Mouse (Mus musculus): ENCODE measurements around the gene Gucy2c. TPM values are rescaled to one million over a fixed set of nuclear protein-coding genes. Genes with fewer than 3 reads are reported as not detected.

Gene Gucy2c
- polyA plus RNA-seq, 1 experiment from 2014 or later, result 0.14 TPM

DNA sequence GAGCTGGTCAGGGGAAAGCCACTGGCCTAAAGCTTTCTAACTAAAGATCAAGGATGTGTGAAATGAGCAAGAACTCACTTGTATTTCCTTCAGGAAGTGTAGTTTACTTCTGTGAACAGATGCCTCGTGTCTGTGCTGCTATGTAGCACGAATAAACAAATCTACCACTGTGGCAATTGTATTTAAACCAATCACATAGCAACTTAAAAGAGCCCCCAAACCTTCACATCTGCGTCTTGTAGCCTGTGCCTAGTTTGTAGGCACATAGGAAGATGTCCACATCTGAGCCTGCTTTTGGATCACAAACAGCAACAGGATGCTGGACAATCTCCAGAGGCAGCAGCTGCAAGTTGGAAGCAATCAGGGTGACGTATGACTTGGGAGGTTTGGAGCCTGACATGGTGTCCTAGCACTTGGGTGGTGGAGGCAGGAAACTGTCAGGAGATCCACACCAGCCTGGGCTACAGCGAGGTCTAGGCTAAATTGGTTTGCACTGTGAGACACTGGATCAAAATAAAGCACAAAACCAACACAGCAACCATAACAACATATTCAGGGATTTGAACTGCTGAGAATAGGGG, 7.9 kb upstream of the Gucy2c start:
- Histone ChIP-seq H3K9me3 (replicated peaks; ENCODE audit: control insufficient read depth, low read length) (no peaks in the 10 kb centered on the region), H3K27me3 (ENCODE audit: control insufficient read depth, insufficient read depth, low read length) (no peaks in the 10 kb centered on the region; the same call in 1 of the 2 replicates), H3K9ac (replicated peaks; ENCODE audit: low read length) (no peak overlapping the region), H3K4me2 (ENCODE audit: low read depth, low read length) (no peak overlapping the region), H3K27ac (replicated peaks; ENCODE audit: low read depth, low read length) (no peak overlapping the region), H3K4me1 (ENCODE audit: control insufficient read depth, insufficient read depth, low read length) (no peaks in the 10 kb centered on the region), H3K36me3 (replicated peaks; ENCODE audit: control insufficient read depth, insufficient read depth, low read depth, low read length) (no peaks in the 10 kb centered on the region), H3K4me3 (ENCODE audit: low read depth, low read length) (no peak overlapping the region)
- 76% methylated on average over 5 of the region's 5 CpGs for WGBS
- ATAC-seq (replicated peaks; ENCODE audit: insufficient number of reproducible peaks, low FRiP score, low TSS enrichment, low read depth) (no peak), DNase-seq (ENCODE audit: low spot score) (no peak)

DNA sequence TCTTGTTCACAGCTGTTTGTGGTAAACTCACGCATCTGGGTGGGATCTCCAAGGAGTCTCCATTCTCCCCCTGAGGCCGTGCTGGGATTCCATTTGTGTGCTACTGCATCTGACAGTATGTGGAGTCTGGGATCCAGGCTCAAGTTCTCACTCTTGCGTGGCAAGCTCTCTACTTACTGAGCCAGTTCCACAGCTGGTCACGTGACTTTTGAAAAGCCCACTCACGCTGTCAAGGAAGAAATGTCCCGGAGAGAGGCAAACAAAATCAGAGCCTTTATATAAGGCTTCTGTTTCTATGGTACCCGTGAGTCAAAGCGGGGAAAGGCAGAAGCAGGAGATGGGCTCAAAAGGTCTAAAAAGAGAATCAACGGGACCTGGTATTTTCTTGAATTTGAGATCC, 1.2 kb upstream of the Gucy2c start:
- no peaks in the 10 kb centered on the region for H3K36me3 ChIP-seq (replicated peaks; ENCODE audit: control insufficient read depth, insufficient read depth, low read depth, low read length)
- no peak overlapping the region for H3K27ac ChIP-seq (replicated peaks; ENCODE audit: low read depth, low read length)
- H3K9me3 ChIP-seq (replicated peaks; ENCODE audit: control insufficient read depth, low read length), result no peaks in the 10 kb centered on the region
- ATAC-seq (replicated peaks; ENCODE audit: insufficient number of reproducible peaks, low FRiP score, low TSS enrichment, low read depth) (no peak), DNase-seq (ENCODE audit: low spot score) (no peak)
- 75% methylated on average over 9 of the region's 9 CpGs for whole genome bisulfite sequencing
- H3K27me3 ChIP-seq (ENCODE audit: control insufficient read depth, insufficient read depth, low read length), result no peaks in the 10 kb centered on the region
- no peak overlapping the region for H3K9ac ChIP-seq (replicated peaks; ENCODE audit: low read length)
- H3K4me2 ChIP-seq (ENCODE audit: low read depth, low read length), result no peak overlapping the region
- H3K4me1 ChIP-seq (ENCODE audit: control insufficient read depth, insufficient read depth, low read length), result no peaks in the 10 kb centered on the region
- H3K4me3 ChIP-seq (ENCODE audit: low read depth, low read length), result no peak overlapping the region

DNA sequence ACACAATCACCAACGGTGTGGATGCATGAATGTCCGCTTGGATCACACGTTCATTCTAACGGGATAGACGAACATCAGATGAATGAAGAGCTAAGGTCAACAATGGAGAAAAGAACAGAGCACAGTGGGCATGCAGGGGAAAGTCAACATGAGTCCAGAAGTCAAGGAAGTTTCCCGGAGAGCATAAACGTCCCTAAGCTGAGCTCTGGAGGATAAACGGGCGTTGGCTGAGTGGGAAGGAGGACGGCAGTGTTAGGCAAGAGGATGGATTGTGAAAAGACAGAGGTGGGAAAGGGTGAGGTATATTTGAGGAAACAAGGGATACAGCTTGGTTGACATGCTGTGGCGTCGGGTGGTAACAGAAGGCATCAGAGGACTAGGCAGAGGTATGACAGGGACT, 581 bp upstream of the Gucy2c start:
- H3K4me2 ChIP-seq (ENCODE audit: low read depth, low read length), result no peak overlapping the region
- no peaks in the 10 kb centered on the region for H3K4me1 ChIP-seq (ENCODE audit: control insufficient read depth, insufficient read depth, low read length)
- no peak for ATAC-seq (replicated peaks; ENCODE audit: insufficient number of reproducible peaks, low FRiP score, low TSS enrichment, low read depth)
- no peaks in the 10 kb centered on the region for H3K27me3 ChIP-seq (ENCODE audit: control insufficient read depth, insufficient read depth, low read length)
- no peak overlapping the region for H3K9ac ChIP-seq (replicated peaks; ENCODE audit: low read length)
- WGBS, result 86% methylated on average over 12 of the region's 12 CpGs
- H3K4me3 ChIP-seq (ENCODE audit: low read depth, low read length), result no peak overlapping the region
- no peaks in the 10 kb centered on the region for H3K36me3 ChIP-seq (replicated peaks; ENCODE audit: control insufficient read depth, insufficient read depth, low read depth, low read length)
- no peaks in the 10 kb centered on the region for H3K9me3 ChIP-seq (replicated peaks; ENCODE audit: control insufficient read depth, low read length)
- DNase-seq (ENCODE audit: low spot score), result no peak
- H3K27ac ChIP-seq (replicated peaks; ENCODE audit: low read depth, low read length), result no peak overlapping the region

DNA sequence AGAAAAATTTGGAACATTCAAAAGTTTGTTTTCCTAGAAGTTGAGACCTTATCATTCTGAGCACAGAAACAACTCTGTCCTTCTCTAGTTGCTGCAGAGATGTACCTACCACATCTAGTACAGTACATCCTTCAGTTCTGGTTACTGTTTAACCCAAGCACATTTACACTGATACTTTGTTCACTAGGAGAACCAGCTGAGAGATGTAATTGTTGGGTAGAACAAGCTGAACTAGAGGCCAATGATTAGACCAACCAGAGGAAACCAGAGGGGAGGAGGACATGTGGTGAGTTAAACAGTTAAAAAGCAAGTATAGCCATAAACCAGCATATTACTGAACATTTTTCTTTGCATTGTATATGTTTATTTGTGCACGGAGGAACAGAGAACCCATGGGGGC, 5.2 kb downstream of the Gucy2c start:
- no peak for ATAC-seq (replicated peaks; ENCODE audit: insufficient number of reproducible peaks, low FRiP score, low TSS enrichment, low read depth)
- H3K4me3 ChIP-seq (ENCODE audit: low read depth, low read length), result no peak overlapping the region
- no peaks in the 10 kb centered on the region for H3K4me1 ChIP-seq (ENCODE audit: control insufficient read depth, insufficient read depth, low read length)
- no peak overlapping the region for H3K4me2 ChIP-seq (ENCODE audit: low read depth, low read length)
- 63% methylated on average over 1 of the region's 1 CpGs for WGBS
- no peaks in the 10 kb centered on the region for H3K36me3 ChIP-seq (replicated peaks; ENCODE audit: control insufficient read depth, insufficient read depth, low read depth, low read length)
- no peak for DNase-seq (ENCODE audit: low spot score)
- H3K9me3 ChIP-seq (replicated peaks; ENCODE audit: control insufficient read depth, low read length), result no peaks in the 10 kb centered on the region
- no peak overlapping the region for H3K9ac ChIP-seq (replicated peaks; ENCODE audit: low read length)
- H3K27me3 ChIP-seq (ENCODE audit: control insufficient read depth, insufficient read depth, low read length), result no peaks in the 10 kb centered on the region
- H3K27ac ChIP-seq (replicated peaks; ENCODE audit: low read depth, low read length), result no peak overlapping the region

DNA sequence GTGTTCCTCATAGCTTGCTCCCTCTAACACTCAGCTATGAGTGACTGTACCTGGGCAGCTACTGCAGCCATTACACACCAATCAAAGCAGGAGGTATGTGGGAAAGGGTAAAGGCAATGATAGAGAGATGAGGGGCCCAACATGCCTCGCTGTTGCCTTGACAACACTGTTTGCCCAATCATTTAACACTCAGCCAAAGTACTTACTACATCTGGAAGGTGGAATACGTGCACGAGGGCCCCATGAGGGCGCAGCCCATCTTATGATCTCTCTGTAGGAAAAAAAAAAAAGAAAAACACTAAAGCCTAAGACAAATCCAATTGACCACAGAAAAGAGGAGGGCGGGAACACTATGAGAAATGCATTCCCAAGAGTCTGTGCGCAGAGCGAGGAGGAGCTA, 11.7 kb downstream of the Gucy2c start:
- H3K4me1 ChIP-seq (ENCODE audit: control insufficient read depth, insufficient read depth, low read length), result no peaks in the 10 kb centered on the region
- no peak for ATAC-seq (replicated peaks; ENCODE audit: insufficient number of reproducible peaks, low FRiP score, low TSS enrichment, low read depth)
- WGBS, result 83% methylated on average over 7 of the region's 7 CpGs
- H3K27me3 ChIP-seq (ENCODE audit: control insufficient read depth, insufficient read depth, low read length), result no peaks in the 10 kb centered on the region
- no peak overlapping the region for H3K27ac ChIP-seq (replicated peaks; ENCODE audit: low read depth, low read length)
- no peaks in the 10 kb centered on the region for H3K36me3 ChIP-seq (replicated peaks; ENCODE audit: control insufficient read depth, insufficient read depth, low read depth, low read length)
- no peak overlapping the region for H3K4me2 ChIP-seq (ENCODE audit: low read depth, low read length)
- DNase-seq (ENCODE audit: low spot score), result no peak
- H3K4me3 ChIP-seq (ENCODE audit: low read depth, low read length), result no peak overlapping the region
- no peaks in the 10 kb centered on the region for H3K9me3 ChIP-seq (replicated peaks; ENCODE audit: control insufficient read depth, low read length)
- H3K9ac ChIP-seq (replicated peaks; ENCODE audit: low read length), result no peak overlapping the region

DNA sequence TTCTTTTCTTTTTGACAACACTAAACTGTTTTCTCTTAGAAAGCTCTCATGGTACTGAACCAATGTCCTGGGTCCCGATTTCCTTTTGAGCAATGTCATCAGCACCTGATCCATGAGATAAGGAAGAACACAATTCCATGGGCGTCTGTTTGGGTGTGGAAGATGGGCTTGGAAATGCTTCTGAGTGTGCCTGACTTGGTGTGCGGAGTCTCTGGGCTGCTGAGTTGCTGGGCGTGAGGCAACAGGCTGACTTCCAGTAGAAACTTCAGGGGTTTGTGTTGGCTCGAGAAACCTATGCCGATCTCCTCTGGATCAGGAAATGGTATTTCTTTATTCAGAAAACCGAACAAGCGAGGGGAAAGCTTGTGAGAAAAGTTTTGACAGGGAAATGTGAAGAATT, 12.4 kb downstream of the Gucy2c start:
- H3K27ac ChIP-seq (replicated peaks; ENCODE audit: low read depth, low read length), result no peak overlapping the region
- no peak overlapping the region for H3K4me3 ChIP-seq (ENCODE audit: low read depth, low read length)
- H3K9ac ChIP-seq (replicated peaks; ENCODE audit: low read length), result no peak overlapping the region
- ATAC-seq (replicated peaks; ENCODE audit: insufficient number of reproducible peaks, low FRiP score, low TSS enrichment, low read depth) (no peak), DNase-seq (ENCODE audit: low spot score) (no peak)
- H3K4me1 ChIP-seq (ENCODE audit: control insufficient read depth, insufficient read depth, low read length), result no peaks in the 10 kb centered on the region
- WGBS, result 86% methylated on average over 8 of the region's 8 CpGs
- no peaks in the 10 kb centered on the region for H3K27me3 ChIP-seq (ENCODE audit: control insufficient read depth, insufficient read depth, low read length)
- no peaks in the 10 kb centered on the region for H3K9me3 ChIP-seq (replicated peaks; ENCODE audit: control insufficient read depth, low read length)
- H3K4me2 ChIP-seq (ENCODE audit: low read depth, low read length), result no peak overlapping the region
- H3K36me3 ChIP-seq (replicated peaks; ENCODE audit: control insufficient read depth, insufficient read depth, low read depth, low read length), result no peaks in the 10 kb centered on the region

DNA sequence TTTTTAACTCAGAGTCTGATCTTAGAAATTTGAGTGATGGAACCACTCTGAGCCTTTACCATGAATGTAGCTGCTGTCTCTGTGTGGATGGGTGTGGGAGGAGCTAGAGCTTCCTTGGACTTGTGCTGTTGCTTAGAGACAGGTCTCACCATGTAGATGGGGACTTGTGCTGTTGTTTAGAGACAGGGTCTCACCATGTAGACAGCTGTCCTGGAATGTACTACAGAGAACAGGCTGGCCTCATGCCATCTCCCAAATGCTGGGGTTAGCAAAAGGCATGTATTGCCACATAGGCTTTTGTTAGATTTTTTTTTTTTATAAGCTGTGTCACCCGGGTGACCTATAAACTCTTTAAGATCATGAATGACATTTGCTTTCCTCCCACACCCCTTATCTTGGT, 17.7 kb downstream of the Gucy2c start:
- H3K27ac ChIP-seq (replicated peaks; ENCODE audit: low read depth, low read length), result no peak overlapping the region
- H3K4me1 ChIP-seq (ENCODE audit: control insufficient read depth, insufficient read depth, low read length), result no peaks in the 10 kb centered on the region
- ATAC-seq (replicated peaks; ENCODE audit: insufficient number of reproducible peaks, low FRiP score, low TSS enrichment, low read depth), result no peak
- H3K4me3 ChIP-seq (ENCODE audit: low read depth, low read length), result no peak overlapping the region
- no peaks in the 10 kb centered on the region for H3K9me3 ChIP-seq (replicated peaks; ENCODE audit: control insufficient read depth, low read length)
- H3K27me3 ChIP-seq (ENCODE audit: control insufficient read depth, insufficient read depth, low read length), result no peaks in the 10 kb centered on the region
- DNase-seq (ENCODE audit: low spot score), result no peak
- WGBS, result 87% methylated on average over 1 of the region's 1 CpGs
- H3K4me2 ChIP-seq (ENCODE audit: low read depth, low read length), result no peak overlapping the region
- no peak overlapping the region for H3K9ac ChIP-seq (replicated peaks; ENCODE audit: low read length)
- no peaks in the 10 kb centered on the region for H3K36me3 ChIP-seq (replicated peaks; ENCODE audit: control insufficient read depth, insufficient read depth, low read depth, low read length)

DNA sequence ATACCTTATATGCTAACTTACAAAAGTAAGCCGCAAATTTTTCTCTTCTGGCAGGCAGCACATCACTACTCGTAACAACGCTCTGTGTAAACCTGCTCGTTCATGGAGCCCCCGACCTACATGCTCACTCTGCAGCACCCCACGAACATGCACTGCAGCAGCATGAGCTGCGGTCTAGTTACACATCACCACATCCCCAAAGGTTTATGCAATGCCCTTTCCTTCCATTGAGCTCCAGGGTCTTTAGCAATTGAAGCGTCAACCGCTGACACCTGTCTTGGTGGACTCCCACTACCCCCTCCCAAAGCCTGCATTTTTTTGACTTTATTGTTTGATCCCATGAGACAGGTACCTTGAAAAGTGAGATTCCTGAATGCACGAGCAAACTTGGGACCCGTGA, 31.0 kb downstream of the Gucy2c start:
- WGBS, result 86% methylated on average over 11 of the region's 11 CpGs
- no peak for ATAC-seq (replicated peaks; ENCODE audit: insufficient number of reproducible peaks, low FRiP score, low TSS enrichment, low read depth)
- no peak for DNase-seq (ENCODE audit: low spot score)
- Histone ChIP-seq H3K4me2 (ENCODE audit: low read depth, low read length) (no peak overlapping the region), H3K9ac (replicated peaks; ENCODE audit: low read length) (no peak overlapping the region), H3K9me3 (replicated peaks; ENCODE audit: control insufficient read depth, low read length) (no peaks in the 10 kb centered on the region), H3K27me3 (ENCODE audit: control insufficient read depth, insufficient read depth, low read length) (no peaks in the 10 kb centered on the region), H3K4me1 (ENCODE audit: control insufficient read depth, insufficient read depth, low read length) (no peaks in the 10 kb centered on the region), H3K36me3 (replicated peaks; ENCODE audit: control insufficient read depth, insufficient read depth, low read depth, low read length) (no peaks in the 10 kb centered on the region), H3K4me3 (ENCODE audit: low read depth, low read length) (no peak overlapping the region), H3K27ac (replicated peaks; ENCODE audit: low read depth, low read length) (no peak overlapping the region)

Data from embryonic facial prominence, embryonic 11.5 days (tissue).